Mouse (Mus musculus) small intestine, adult 10 weeks (tissue): ENCODE results near the gene Clec11a. TPM values are rescaled to one million over a fixed set of nuclear protein-coding genes. Genes with fewer than 3 reads are reported as not detected.

Experiments used
- polyA plus RNA-seq: library from polyadenylated mRNA; stranded (reverse); fragments of 350-450 nt; fragmentation: Illumina TruSeq; extraction: RNeasy Lipid Tissue Mini Kit (QIAGEN cat#74804); gene quantifications from one replicate; pipeline ENCODE4 v1.2.3, GENCODE M21; 2014; ENCODE audit warnings: low replicate concordance

The Clec11a gene
- polyA plus RNA-seq, result 0.30 TPM

GRCm38 (mm10) chr7:44306516-44307240, at the start of gene Clec11a:
Clec11a (minus strand) TSS chr7:44306902.

DNA sequence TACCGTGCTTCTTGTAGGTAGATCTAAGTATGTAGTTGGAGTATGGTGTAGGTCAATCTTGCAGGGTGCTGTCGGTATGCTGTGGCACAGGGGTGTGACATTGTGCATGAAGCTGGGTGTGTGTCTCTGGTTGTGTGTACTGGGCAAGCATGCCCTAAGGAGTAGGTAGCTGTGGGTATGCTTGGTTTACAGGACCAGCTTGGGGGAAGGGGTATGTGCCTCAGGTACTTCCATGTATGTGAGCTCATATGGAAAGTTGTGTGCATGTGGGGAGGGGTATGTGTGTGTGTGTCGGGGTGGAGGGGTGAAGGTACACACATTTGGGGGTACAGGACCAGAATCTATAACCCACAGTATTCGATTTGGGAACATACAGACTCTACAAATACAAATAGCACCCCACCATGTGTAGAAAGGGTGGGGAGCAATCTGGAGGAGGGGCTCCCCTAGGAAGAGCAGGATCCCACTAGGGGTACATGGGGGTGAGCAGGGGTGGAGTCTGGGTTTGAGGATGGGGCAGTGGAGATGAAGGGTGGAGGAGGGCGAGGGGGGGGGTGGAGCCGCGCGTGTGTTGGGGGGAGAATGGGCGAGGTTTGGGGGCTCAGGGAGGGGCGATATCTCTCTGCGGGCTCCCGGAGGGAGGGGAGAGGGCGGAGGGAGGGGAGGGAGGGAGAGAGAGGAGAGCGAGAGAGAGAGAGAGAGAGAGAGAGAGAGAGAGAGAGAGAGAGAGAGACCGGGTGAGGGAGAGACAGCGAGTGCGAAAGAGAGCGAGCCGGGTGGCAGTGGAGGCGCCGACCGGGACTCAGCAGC, 3.0 kb upstream of the Clec11a start, which contains the start of gene Shank1:
Gene Shank1, plus strand, starts transcription at position 779 of the 810 bp plus-strand sequence.

DNA sequence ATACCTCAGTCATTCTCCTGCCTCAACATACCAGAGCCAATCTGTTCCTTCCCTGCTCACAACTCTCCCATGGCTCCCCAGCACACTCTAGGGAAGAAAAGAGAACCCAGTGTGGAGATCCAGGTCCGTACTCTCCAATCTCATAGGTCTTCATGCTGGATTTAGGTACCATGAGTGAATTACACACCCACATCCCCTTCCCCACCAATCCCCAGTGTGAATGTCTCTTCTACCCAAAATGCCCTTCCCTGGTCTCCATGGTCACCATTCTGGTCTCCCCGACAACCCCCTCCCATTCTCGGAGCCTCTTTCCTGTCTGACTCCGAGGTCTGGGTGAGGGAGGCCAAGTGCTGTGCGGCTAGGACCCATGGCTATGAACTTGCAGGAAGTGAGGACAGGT, 45.6 kb downstream of the Clec11a start, which contains the start of gene Gm15517:
Gene Gm15517, plus strand, starts transcription at position 301 of the 400 bp plus-strand sequence.

GRCm38 (mm10) chr7:44257278-44257677, 49.4 kb downstream of the Clec11a start, which contains the start of gene Acp4:
Acp4 (minus strand) TSS chr7:44257378.

Other genes starting within 250 kb of the Clec11a start
- not detected for gene Klk1b21, start 204.6 kb downstream of the Clec11a start, polyA plus RNA-seq
- gene Klk1b22, start 194.2 kb downstream of the Clec11a start, polyA plus RNA-seq, result not detected
- gene Klk1b16, start 170.1 kb downstream of the Clec11a start, polyA plus RNA-seq, result not detected
- not detected for gene Klk1b24, start 118.7 kb downstream of the Clec11a start, polyA plus RNA-seq
- gene Klk1b3, start 108.7 kb downstream of the Clec11a start, polyA plus RNA-seq, result not detected
- gene Klk1b4, start 99.5 kb downstream of the Clec11a start, polyA plus RNA-seq, result not detected
- gene Klk1b5, start 91.0 kb downstream of the Clec11a start, polyA plus RNA-seq, result 0.71 TPM
- gene Klk1, start 81.5 kb downstream of the Clec11a start, polyA plus RNA-seq, result 65.0 TPM
- not detected for gene Gm36864, start 70.7 kb downstream of the Clec11a start, polyA plus RNA-seq
- 0.63 TPM for gene 1700028J19Rik, start 60.2 kb downstream of the Clec11a start, polyA plus RNA-seq
- 39.8 TPM for gene 2410002F23Rik, start 60.2 kb downstream of the Clec11a start, polyA plus RNA-seq
- gene Acp4, start 49.5 kb downstream of the Clec11a start, polyA plus RNA-seq, result not detected
- not detected for gene Gm15517, start 45.5 kb downstream of the Clec11a start, polyA plus RNA-seq
- gene Shank1, start 3.4 kb upstream of the Clec11a start, polyA plus RNA-seq, result 0.04 TPM
- not detected for gene Syt3, start 77.2 kb upstream of the Clec11a start, polyA plus RNA-seq
- gene 1700008O03Rik, start 78.9 kb upstream of the Clec11a start, polyA plus RNA-seq, result not detected
- gene Lrrc4b, start 122.1 kb upstream of the Clec11a start, polyA plus RNA-seq, result not detected
- gene Aspdh, start 158.5 kb upstream of the Clec11a start, polyA plus RNA-seq, result not detected
- gene Josd2, start 161.1 kb upstream of the Clec11a start, polyA plus RNA-seq, result 1.0 TPM
- gene Emc10, start 189.6 kb upstream of the Clec11a start, polyA plus RNA-seq, result 1.2 TPM
- not detected for gene Fam71e1, start 189.7 kb upstream of the Clec11a start, polyA plus RNA-seq
- gene Mybpc2, start 217.8 kb upstream of the Clec11a start, polyA plus RNA-seq, result not detected
- gene Spib, start 225.2 kb upstream of the Clec11a start, polyA plus RNA-seq, result 0.45 TPM
- not detected for gene Pold1, start 241.9 kb upstream of the Clec11a start, polyA plus RNA-seq
- gene Nr1h2, start 247.0 kb upstream of the Clec11a start, polyA plus RNA-seq, result 0.78 TPM